Mouse (Mus musculus) intestine, embryonic 16.5 days (tissue): ENCODE results near the gene Wwc1. TPM values are rescaled to one million over a fixed set of nuclear protein-coding genes. Genes with fewer than 3 reads are reported as not detected.

Source experiments
- ATAC-seq: fragments of 200-750 bp; cut with Nextera tagmentation; 2 replicates; pipeline ENCODE4 v1.8.0; 2017; ENCODE audit warnings: moderate TSS enrichment, moderate library complexity
- H3K27ac ChIP-seq: fragments of 300-500 bp; sonication (generic); 2 replicates; pipeline ENCODE4 v1.5.1; 2014; ENCODE audit warnings: mild to moderate bottlenecking, low read length
- H3K27me3 ChIP-seq: fragments of 300-500 bp; sonication (generic); replicated peaks from 2 replicates; pipeline ENCODE4 v1.6.1; 2014; ENCODE audit warnings: low read length, control low read depth, mixed read lengths; ENCODE audit not compliant: control insufficient read depth, insufficient read depth
- H3K36me3 ChIP-seq: fragments of 300-500 bp; sonication (generic); 2 replicates; pipeline ENCODE4 v1.6.1; 2014; ENCODE audit warnings: low read length, control low read depth; ENCODE audit not compliant: control insufficient read depth, insufficient read depth
- H3K4me1 ChIP-seq: fragments of 300-500 bp; sonication (generic); 2 replicates; pipeline ENCODE4 v1.6.1; 2014; ENCODE audit warnings: low read length, control low read depth, mixed read lengths; ENCODE audit not compliant: control insufficient read depth, insufficient read depth
- H3K4me2 ChIP-seq: fragments of 300-500 bp; sonication (generic); 2 replicates; pipeline ENCODE4 v1.6.1; 2014; ENCODE audit warnings: low read depth, low read length, control low read depth
- H3K4me3 ChIP-seq: fragments of 300-500 bp; sonication (generic); 2 replicates; pipeline ENCODE4 v1.5.1; 2014; ENCODE audit warnings: mild to moderate bottlenecking, low read length
- H3K9ac ChIP-seq: fragments of 300-500 bp; sonication (generic); 2 replicates; pipeline ENCODE4 v1.6.1; 2014; ENCODE audit warnings: low read depth, low read length
- H3K9me3 ChIP-seq: fragments of 300-500 bp; sonication (generic); 2 replicates; pipeline ENCODE4 v1.6.1; 2016; ENCODE audit warnings: low read length, control low read depth; ENCODE audit not compliant: control insufficient read depth
- WGBS: fragments of 180-500 bp; shearing (Covaris S2); extraction: QIAGEN DNeasy Blood & Tissue Kit; methylation state at CpG from one replicate; pipeline ENCODE4 v1.1.7; 2014; 5-methylcytosine and 5-hydroxymethylcytosine counted together
- polyA plus RNA-seq: library from polyadenylated mRNA; unstranded; fragments of >200 nt; fragmentation: Nextera tagmentation; extraction: Ambion mirVana; gene quantifications from 2 replicates; pipeline ENCODE4 v1.2.1, GENCODE M21; 2015

The Wwc1 gene
- polyA plus RNA-seq, 1 experiment from 2014 or later = 9.0 TPM

DNA sequence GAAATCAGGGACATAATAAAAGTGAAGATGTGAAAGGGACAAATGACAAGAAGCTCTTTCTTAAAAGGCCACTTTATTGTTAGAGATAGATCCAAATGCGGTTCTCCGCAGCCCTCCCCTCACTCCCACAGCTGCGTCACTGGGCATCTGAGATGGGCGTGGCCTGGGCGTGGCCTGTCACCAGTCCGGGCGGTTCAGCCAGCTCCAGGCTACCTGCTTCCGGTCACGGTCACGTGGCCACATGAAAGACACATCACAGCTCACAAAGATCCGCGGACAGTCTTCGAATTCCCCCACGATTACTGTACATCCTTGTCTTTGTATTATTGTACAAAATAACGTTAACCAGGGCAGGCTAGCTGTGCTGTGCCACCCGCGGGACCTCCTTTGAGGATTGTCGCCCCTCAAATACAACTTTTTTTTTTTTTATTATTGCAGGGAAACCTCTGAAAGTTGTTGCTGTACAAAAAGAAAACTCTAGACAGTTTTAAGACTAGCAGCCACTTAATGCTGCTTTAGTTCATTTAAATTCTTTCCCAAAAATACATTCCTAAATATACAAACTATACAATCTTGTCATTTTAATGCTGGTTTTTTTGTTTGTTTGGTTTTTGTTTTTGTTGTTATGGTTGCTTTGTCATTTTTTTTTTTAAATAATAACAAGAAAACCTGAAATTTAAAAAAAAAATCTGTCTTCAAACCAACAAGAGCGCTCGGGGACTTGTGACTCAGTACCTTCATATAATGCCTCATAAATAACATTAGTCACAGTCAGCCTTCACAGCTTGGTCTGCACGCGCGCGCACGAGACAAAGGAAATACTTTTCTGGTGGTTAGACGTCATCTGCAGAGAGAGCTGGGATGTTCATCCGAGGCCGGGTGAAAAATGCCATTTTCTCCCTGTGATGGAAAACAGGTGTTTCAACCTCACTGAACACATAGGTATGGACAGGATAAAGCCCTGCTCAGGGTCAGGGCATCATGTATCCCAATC is 141.7 kb downstream of the Wwc1 start:
- peak; percentile 77 for ATAC-seq
- Histone ChIP-seq H3K9ac (peak overlapping the region; percentile 49; the same call in 1 of the 2 replicates), H3K4me3 (peak overlapping the region; percentile 41), H3K9me3 (no peaks in the 10 kb centered on the region), H3K27ac (no peak overlapping the region), H3K4me2 (peak overlapping the region; percentile 58), H3K4me1 (no peaks in the 10 kb centered on the region), H3K36me3 (no peaks in the 10 kb centered on the region), H3K27me3 (no peaks in the 10 kb centered on the region)
- WGBS = 21% methylated on average over 28 of the region's 28 CpGs

DNA sequence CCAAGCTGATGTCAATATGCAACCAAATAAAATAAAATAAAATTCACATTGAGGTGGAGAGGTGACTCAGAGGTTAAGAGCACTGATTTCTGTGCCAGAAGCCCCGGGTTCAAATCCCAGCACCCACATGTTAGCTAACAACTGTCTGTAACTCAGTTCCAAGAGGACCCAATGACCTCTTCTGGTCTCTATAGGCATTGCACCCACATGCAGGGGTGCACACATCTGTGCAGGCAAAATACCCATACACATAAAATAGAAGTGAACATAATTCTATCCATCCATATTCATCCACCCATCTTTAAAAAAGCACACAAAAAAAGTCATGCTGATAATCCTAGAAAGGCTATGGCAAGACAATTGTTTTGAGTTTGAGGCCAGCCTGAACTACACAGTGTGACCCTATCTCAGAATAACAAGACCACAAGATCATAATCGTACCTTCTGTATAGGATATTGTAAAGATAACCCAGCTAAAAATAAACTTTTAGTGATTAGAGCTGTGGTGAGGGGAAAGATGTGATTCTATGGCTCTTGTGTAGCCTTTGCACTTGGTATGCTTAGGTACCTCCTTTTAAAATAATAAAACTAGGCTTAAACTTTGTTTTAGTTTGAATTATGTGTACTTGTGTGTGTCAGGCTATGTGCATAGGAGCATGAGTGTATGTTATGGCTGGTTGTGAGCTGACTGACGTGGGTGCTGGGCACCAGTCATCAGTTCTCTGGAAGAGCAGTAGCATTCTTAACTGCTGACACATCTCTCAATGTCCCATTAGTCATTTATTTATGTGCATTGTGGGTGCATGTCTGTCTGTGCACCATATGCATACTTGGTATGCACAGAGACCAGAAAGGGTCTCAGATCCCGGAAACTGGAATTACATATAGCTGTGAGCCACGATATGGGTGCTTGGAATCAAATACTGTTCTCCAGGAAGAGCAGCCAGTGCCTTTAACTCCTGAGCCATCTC is 142.9 kb downstream of the Wwc1 start:
- Histone ChIP-seq H3K9me3 (no peaks in the 10 kb centered on the region), H3K9ac (no peak overlapping the region), H3K4me2 (no peak overlapping the region; the same call in 1 of the 2 replicates), H3K27me3 (no peaks in the 10 kb centered on the region), H3K27ac (no peak overlapping the region), H3K36me3 (no peaks in the 10 kb centered on the region), H3K4me3 (no peak overlapping the region), H3K4me1 (peaks cover 7% of the 10 kb centered on the region; the same call in 1 of the 2 replicates)
- 83% methylated on average over 5 of the region's 5 CpGs for WGBS
- ATAC-seq = no peak

DNA sequence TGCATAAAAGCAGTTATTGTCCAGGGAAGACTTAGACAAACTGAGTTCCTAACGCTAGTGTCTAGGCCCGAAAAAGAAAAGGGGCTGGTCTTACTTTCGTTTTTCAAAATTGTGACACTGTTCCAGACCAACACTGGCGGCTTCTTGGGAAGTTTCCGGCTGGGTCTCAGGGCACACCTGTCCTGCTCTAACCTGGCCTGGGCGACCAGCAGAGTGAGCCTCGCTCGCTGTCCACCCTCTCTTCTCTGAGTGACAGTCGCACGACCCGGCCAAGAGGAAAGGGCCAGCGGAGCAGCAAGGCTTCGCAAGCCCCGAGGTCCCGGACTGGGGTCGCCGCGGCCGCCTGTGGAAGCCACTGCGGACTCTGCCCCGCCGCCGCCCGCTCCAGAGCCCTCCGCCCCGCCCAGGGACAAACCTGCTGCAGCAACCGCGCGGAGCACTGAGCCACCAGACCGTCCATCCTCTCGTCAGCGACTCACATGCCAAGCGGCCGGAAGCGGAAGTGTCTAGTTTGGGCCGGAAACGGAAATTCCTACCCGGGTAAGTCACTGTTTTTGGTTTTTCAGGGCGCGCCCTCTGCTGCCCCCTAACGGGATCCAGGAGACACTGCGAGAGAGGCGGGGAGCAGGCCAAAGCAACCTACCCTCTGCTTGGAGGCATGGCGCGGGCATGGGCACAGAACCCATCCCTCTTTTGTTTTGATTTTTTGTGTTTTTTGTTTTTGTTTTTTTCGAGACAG is 146.1 kb downstream of the Wwc1 start, which contains the start of gene Rars:
TSS of gene Rars (minus strand) at position 485 of the 739 bp plus-strand sequence.
- no peaks in the 10 kb centered on the region for H3K36me3 ChIP-seq
- peak; percentile 86 for ATAC-seq
- peak within 1 kb of the TSS; percentile 77 for H3K27ac ChIP-seq
- H3K27me3 ChIP-seq = no peaks in the 10 kb centered on the region
- WGBS = 2% methylated on average over 45 of the region's 46 CpGs
- H3K9ac ChIP-seq = peak within 1 kb of the TSS; percentile 96
- H3K4me2 ChIP-seq = peak within 1 kb of the TSS; percentile 65
- peaks cover 7% of the 10 kb centered on the region; the same call in 1 of the 2 replicates for H3K4me1 ChIP-seq
- peak within 1 kb of the TSS; percentile 96 for H3K4me3 ChIP-seq
- no peaks in the 10 kb centered on the region for H3K9me3 ChIP-seq

GRCm38 (mm10) chr11:35833270-35833669 is 147.1 kb downstream of the Wwc1 start:
- peak overlapping the region; percentile 77 for H3K27ac ChIP-seq
- peak overlapping the region; percentile 65 for H3K4me2 ChIP-seq
- 0 out of 2 replicates have a peak, but pooled peaks cover 6% of the 10 kb centered on the region for H3K36me3 ChIP-seq
- WGBS = 72% methylated on average over 6 of the region's 6 CpGs
- peaks cover 7% of the 10 kb centered on the region; the same call in 1 of the 2 replicates for H3K4me1 ChIP-seq
- peak overlapping the region; percentile 96 for H3K9ac ChIP-seq
- H3K27me3 ChIP-seq = no peaks in the 10 kb centered on the region
- no peaks in the 10 kb centered on the region for H3K9me3 ChIP-seq
- ATAC-seq = no peak
- H3K4me3 ChIP-seq = peak overlapping the region; percentile 96

DNA sequence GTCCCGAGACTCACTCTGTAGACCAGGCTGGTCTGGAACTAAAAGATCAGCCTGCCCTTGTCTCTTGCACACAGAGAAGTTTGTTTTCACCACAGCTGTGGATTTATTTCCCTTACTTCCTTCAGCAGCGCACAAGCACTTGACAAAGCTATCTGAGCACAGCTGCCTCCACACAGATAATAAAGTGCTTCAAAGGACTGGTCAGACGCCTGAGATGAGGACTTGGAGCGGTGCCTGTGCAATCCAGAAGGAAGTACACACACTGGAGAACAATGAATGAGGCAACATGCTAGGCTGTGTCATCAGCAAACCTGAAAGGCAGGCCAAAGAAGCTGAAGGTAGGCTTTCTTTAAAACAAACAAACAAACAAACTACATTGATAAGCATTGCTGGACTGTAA is 148.2 kb downstream of the Wwc1 start:
- Histone ChIP-seq H3K4me2 (no peak overlapping the region), H3K4me3 (no peak overlapping the region), H3K4me1 (peaks cover 7% of the 10 kb centered on the region; the same call in 1 of the 2 replicates), H3K27me3 (no peaks in the 10 kb centered on the region), H3K9ac (no peak overlapping the region), H3K27ac (0 out of 2 replicates have a peak overlapping the region, but pooled peaks have one; percentile 7), H3K36me3 (0 out of 2 replicates have a peak, but pooled peaks cover 8% of the 10 kb centered on the region), H3K9me3 (no peaks in the 10 kb centered on the region)
- 53% methylated on average over 4 of the region's 4 CpGs for WGBS
- peak; percentile 58 for ATAC-seq

DNA sequence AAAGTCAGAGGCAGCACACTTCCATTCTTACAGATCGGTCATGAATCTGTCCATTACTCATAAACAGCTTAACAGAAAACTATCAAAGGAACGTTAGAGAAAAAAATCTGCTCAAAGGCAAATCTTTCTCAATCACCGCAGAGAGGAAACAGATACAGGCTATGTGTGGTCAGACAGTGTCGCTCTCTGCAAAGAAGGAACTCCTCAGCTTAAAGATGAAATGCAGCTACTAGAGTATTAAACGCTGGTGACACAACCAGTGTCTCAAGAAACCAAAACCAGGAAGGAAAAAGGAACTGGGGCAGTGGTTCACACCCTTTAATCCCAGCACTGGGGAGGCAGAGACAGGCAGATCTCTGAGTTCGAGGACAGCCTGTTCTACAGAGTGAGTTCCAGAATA is 152.6 kb downstream of the Wwc1 start:
- Histone ChIP-seq H3K4me3 (no peak overlapping the region), H3K4me1 (no peaks in the 10 kb centered on the region), H3K9me3 (no peaks in the 10 kb centered on the region), H3K36me3 (peaks cover 28% of the 10 kb centered on the region), H3K9ac (no peak overlapping the region), H3K4me2 (no peak overlapping the region), H3K27ac (no peak overlapping the region), H3K27me3 (no peaks in the 10 kb centered on the region)
- WGBS = 90% methylated on average over 6 of the region's 6 CpGs
- ATAC-seq = no peak

DNA sequence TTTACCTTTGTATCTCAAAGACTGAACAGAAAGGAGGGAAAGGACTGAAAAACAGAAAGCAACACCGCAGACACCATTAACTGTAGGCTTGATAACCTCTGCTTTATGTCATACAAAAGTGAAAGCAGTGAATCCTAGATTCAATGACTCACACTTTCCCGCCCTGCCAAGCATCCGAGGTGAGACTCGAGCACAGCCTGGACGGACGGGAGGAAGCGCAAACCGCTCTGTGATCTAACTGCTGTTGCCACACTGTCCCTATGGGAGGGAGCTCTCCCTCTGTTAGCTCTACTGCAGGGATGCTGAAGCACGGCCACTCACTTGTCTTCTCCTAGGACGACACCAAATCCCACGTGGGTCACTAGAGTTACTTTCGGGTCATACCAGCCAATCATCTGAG is 164.0 kb downstream of the Wwc1 start:
- ATAC-seq = no peak
- Histone ChIP-seq H3K27me3 (no peaks in the 10 kb centered on the region), H3K4me3 (no peak overlapping the region), H3K9ac (no peak overlapping the region), H3K27ac (no peak overlapping the region), H3K4me1 (no peaks in the 10 kb centered on the region), H3K4me2 (no peak overlapping the region), H3K9me3 (no peaks in the 10 kb centered on the region), H3K36me3 (peaks cover 23% of the 10 kb centered on the region)
- WGBS = 88% methylated on average over 12 of the region's 12 CpGs

- no peaks in the 10 kb centered on the region for H3K9me3 ChIP-seq
- no peak overlapping the region for H3K4me3 ChIP-seq
- WGBS = 74% methylated on average over 10 of the region's 10 CpGs
- H3K27ac ChIP-seq = no peak overlapping the region
- no peaks in the 10 kb centered on the region for H3K4me1 ChIP-seq
- no peaks in the 10 kb centered on the region for H3K27me3 ChIP-seq
- no peak overlapping the region for H3K9ac ChIP-seq
- H3K36me3 ChIP-seq = peaks cover 20% of the 10 kb centered on the region
- no peak overlapping the region for H3K4me2 ChIP-seq
- ATAC-seq = peak; percentile 76
These were observed 168.9 kb downstream of the Wwc1 start for GRCm38 (mm10) chr11:35811458-35811857.
